Mouse (Mus musculus) brain, embryonic 14.5 days (tissue): ENCODE results near the gene Cd300c2. TPM values are rescaled to one million over a fixed set of nuclear protein-coding genes. Genes with fewer than 3 reads are reported as not detected.
"Not testable (repeated sequence)": the region's sequence is repeated elsewhere in the genome, so short reads cannot be mapped to it uniquely, and the experiment has no call there.

Experiments used
- DNase-seq: peaks from one replicate; pipeline ENCODE4 v3.0.0-alpha.2; 2011; ENCODE audit warnings: low read depth
- CTCF ChIP-seq: fragments of 200-500 bp; IDR thresholded peaks from 2 replicates; pipeline ENCODE4 v1.5.1; 2012; ENCODE audit warnings: inconsistent platforms, mild to moderate bottlenecking, moderate library complexity, borderline replicate concordance; ENCODE audit not compliant: insufficient read depth, insufficient read length; ENCODE audit errors: extremely low read depth
- POLR2A ChIP-seq: fragments of 200-500 bp; IDR thresholded peaks from 2 replicates; pipeline ENCODE4 v1.6.1; 2012; ENCODE audit warnings: mild to moderate bottlenecking, inconsistent platforms, borderline replicate concordance; ENCODE audit not compliant: poor library complexity, insufficient read depth, insufficient read length, severe bottlenecking; ENCODE audit errors: extremely low read depth
- polyA plus RNA-seq: library from polyadenylated mRNA; depleted of rRNA; stranded (reverse); fragments of >200 nt; gene quantifications from 2 replicates; pipeline ENCODE4 v1.2.3, GENCODE M21; 2012; rRNA removed

Cd300c2 gene
- 1.0 and 1.5 TPM in 2 replicates for polyA plus RNA-seq

- no peak for DNase-seq
- TF ChIP-seq CTCF (no peak), POLR2A (no peak)
Observed at GRCm38 (mm10) chr11:115001474-115002040, at the start of gene Cd300c2. Cd300c2 (minus strand) TSS chr11:115001880.

- no peak for DNase-seq
Observed at GRCm38 (mm10) chr11:115049282-115049895, 47.7 kb upstream of the Cd300c2 start.

GRCm38 (mm10) chr11:115048259-115048658, 46.6 kb upstream of the Cd300c2 start, which contains the start of gene Cd300ld3:
Cd300ld3 (minus strand) TSS chr11:115048409.
- no peak for TF ChIP-seq CTCF
- no peak for TF ChIP-seq POLR2A
- no peak for DNase-seq

More at GRCm38 (mm10) chr11:115049282-115049895, 47.7 kb upstream of the Cd300c2 start:
- TF ChIP-seq CTCF, result peak; percentile 40; the same call in 1 of the 2 replicates
- TF ChIP-seq POLR2A, result no peak

- DNase-seq, result not testable (repeated sequence)
Observed at GRCm38 (mm10) chr11:115037669-115038068, 36.0 kb upstream of the Cd300c2 start, which contains the start of gene Cd300ld5. Cd300ld5 (minus strand) TSS chr11:115037769.

- not testable (repeated sequence) for DNase-seq
Observed at GRCm38 (mm10) chr11:115026912-115027311, 25.2 kb upstream of the Cd300c2 start, which contains the start of gene Cd300ld4. Cd300ld4 (minus strand) TSS chr11:115027012.

GRCm38 (mm10) chr11:115016093-115016492, 14.4 kb upstream of the Cd300c2 start, which contains the start of gene Cd300ld2:
Cd300ld2 (minus strand) TSS chr11:115016193.
- DNase-seq, result not testable (repeated sequence)

GRCm38 (mm10) chr11:115004070-115004469, 2.4 kb upstream of the Cd300c2 start:
- TF ChIP-seq POLR2A, result no peak
- TF ChIP-seq CTCF, result no peak
- no peak for DNase-seq

- TF ChIP-seq POLR2A, result no peak
- no peak for TF ChIP-seq CTCF
- no peak for DNase-seq
Observed at GRCm38 (mm10) chr11:114989793-114990192, 11.9 kb downstream of the Cd300c2 start, which contains the start of gene Cd300ld. Cd300ld (minus strand) TSS chr11:114989922.

GRCm38 (mm10) chr11:114981866-114982265, 19.8 kb downstream of the Cd300c2 start:
- no peak for DNase-seq
- TF ChIP-seq CTCF (no peak), POLR2A (no peak)

GRCm38 (mm10) chr11:114972726-114973125, 29.0 kb downstream of the Cd300c2 start:
- DNase-seq, result peak; percentile 1
- TF ChIP-seq CTCF, result no peak
- no peak for TF ChIP-seq POLR2A

GRCm38 (mm10) chr11:114968752-114969207, 32.9 kb downstream of the Cd300c2 start, which contains the start of gene Cd300c:
Cd300c (minus strand) TSS chr11:114969157.
- DNase-seq, result no peak
- TF ChIP-seq CTCF (no peak), POLR2A (no peak)

- TF ChIP-seq POLR2A (no peak), CTCF (no peak)
- no peak for DNase-seq
Observed at GRCm38 (mm10) chr11:114965182-114965828, 36.4 kb downstream of the Cd300c2 start.
